Mouse (Mus musculus): ENCODE results near the gene Cux2.

Cux2 gene

DNA sequence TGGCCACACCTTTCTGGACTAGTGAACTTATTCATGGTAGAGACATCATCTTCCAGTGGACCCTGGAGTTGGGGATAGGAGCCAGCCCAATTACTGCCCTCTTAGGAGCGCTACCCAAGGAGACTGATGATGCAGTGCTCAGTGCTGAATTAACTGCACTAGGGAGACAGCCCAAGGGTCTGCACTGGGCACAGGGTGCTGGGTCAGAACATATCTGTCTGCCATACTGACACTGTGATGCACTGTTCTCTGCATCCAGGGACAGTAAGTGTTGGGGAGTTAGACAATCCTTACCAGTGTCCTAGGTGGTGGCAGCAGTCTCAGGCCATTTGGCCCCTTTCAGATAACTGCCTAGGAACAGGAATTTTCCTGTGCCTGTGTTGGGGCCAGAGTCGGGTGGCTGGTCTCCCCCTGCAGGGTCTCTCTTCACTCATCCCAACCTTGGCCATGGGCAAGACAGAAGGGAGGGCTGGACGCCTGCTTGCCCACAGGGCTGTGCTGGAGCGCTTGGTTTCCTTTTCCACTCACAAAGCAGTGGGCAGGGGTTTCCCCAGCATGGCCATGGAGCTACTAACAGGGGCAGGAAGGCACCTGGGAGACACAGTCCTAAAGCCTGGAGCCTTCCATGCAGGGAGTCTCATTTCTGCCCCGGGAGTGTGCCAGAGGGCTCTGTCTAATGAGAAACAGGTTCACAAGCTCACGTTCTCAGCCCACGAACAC is 227.0 kb downstream of the Cux2 start:
- in situ Hi-C loops (cut with MboI; ENCODE audit: low pct_unique_long_range_greater_than_20kb in 1 of 2, low sequenced_read_pairs in 2 of 2, unreplicated experiment in 1 of 2), result no loop called here

DNA sequence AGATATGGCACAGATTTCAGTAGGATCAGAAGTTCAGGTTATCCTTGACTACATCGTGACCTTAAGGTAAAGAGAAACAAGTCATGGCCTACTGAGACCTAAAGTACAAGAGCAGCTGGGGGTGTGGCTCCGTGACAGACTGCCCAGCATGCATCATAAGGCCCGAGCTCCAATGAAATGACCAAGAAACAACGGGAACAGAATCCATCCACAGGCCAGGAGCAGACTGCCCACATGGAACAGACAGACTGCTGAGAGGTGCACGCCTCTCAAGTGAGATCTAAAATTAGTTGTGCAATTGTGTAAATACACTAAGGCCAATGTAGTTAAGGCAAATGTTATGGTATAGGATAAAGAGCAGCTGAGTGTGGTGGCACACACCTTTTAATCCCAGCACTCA is 228.3 kb downstream of the Cux2 start:
- in situ Hi-C loops (cut with MboI; ENCODE audit: low pct_unique_long_range_greater_than_20kb in 1 of 2, low sequenced_read_pairs in 2 of 2, unreplicated experiment in 1 of 2), result no loop called here

- in situ Hi-C loops (cut with MboI; ENCODE audit: low pct_unique_long_range_greater_than_20kb in 1 of 2, low sequenced_read_pairs in 2 of 2, unreplicated experiment in 1 of 2), result no loop called here
Measured at GRCm38 (mm10) chr5:121821116-121821515, 228.8 kb downstream of the Cux2 start.

GRCm38 (mm10) chr5:121820657-121821056 is 229.2 kb downstream of the Cux2 start:
- in situ Hi-C loops (cut with MboI; ENCODE audit: low pct_unique_long_range_greater_than_20kb in 1 of 2, low sequenced_read_pairs in 2 of 2, unreplicated experiment in 1 of 2), result no loop called here

DNA sequence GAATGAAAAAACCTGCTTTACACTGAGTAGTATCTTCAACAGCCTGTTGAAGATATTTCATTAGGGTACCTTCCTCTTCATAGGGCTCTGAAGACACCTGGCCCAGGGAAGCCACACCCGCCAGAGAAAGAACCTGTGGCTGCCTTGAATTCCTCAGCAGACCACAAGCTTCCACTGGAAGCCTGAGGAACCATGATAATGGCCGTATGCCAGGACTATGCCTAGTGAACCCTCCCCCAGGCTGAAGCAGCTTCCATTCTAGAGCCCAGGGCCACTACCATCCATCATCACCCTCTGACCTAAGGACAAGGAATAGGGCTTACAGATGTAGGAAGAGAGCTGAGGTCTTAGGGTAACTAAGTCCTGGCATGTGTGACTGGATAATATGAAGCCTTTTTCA is 229.7 kb downstream of the Cux2 start:
- in situ Hi-C loops (cut with MboI; ENCODE audit: low pct_unique_long_range_greater_than_20kb in 1 of 2, low sequenced_read_pairs in 2 of 2, unreplicated experiment in 1 of 2), result no loop called here

GRCm38 (mm10) chr5:121819559-121819958 is 230.3 kb downstream of the Cux2 start:
- in situ Hi-C loops (cut with MboI; ENCODE audit: low pct_unique_long_range_greater_than_20kb in 1 of 2, low sequenced_read_pairs in 2 of 2, unreplicated experiment in 1 of 2), result no loop called here

DNA sequence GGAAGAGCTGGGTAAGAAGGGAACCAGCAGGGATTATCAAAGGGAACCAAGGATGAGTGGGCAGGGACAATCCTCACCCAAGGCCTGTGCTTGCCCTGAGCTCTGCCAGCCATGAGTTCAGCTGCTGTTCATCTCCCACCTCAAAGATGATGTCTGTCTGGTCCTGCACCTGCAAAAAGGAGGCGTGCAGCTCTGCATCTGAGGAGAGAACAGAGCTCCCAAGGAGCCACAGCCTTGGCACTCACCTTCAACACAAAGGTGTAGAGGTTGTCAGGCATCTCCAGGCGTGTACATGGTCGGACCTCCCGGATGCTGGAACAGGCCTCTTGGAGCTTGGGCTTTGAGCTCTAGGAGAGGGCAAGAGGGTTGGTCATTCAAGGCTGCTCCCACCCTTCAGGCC is 231.0 kb downstream of the Cux2 start:
- in situ Hi-C loops (cut with MboI; ENCODE audit: low pct_unique_long_range_greater_than_20kb in 1 of 2, low sequenced_read_pairs in 2 of 2, unreplicated experiment in 1 of 2), result no loop called here

DNA sequence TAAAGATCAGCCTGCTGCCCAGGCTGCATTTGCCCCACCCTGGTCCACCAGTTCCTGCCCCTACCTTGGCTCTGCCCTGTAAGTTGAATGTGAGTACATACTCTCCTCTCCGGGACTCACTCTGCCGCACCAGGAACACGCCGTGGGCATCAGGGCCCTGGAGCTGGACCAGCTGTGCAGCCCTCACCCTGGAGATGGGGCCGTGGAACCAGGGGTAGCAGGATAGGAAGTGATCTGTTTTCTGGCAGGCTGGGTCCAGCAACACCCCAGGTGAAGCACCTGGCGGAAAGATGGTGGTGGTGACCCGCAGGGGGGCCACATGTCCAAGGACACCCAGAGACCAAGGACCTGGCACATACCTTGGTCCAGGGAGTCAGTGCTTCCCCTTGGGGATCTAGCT is 231.5 kb downstream of the Cux2 start:
- in situ Hi-C loops (cut with MboI; ENCODE audit: low pct_unique_long_range_greater_than_20kb in 1 of 2, low sequenced_read_pairs in 2 of 2, unreplicated experiment in 1 of 2), result no loop called here

DNA sequence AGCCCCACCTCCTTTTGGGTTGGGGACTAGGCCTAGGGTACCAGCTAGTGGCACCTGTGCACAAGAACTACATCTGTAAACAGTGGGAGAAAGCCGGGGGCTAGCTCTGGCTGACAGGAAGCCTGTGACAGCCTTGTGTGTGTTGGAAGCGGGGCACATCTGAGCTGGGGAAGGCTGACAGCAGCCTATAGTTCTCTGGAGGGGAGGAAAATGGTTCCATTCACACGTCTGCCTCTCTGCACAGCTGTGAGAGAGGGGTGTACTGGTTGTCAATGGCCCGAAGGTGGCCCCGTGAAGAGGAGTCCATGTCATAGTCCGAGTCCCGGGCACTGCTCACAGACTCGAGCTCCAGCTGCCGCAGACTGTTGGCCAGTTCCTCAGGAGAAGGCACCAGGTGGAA is 232.4 kb downstream of the Cux2 start:
- in situ Hi-C loops (cut with MboI; ENCODE audit: low pct_unique_long_range_greater_than_20kb in 1 of 2, low sequenced_read_pairs in 2 of 2, unreplicated experiment in 1 of 2), result no loop called here

GRCm38 (mm10) chr5:121816611-121817010 is 233.3 kb downstream of the Cux2 start:
- in situ Hi-C loops (cut with MboI; ENCODE audit: low pct_unique_long_range_greater_than_20kb in 1 of 2, low sequenced_read_pairs in 2 of 2, unreplicated experiment in 1 of 2), result no loop called here

DNA sequence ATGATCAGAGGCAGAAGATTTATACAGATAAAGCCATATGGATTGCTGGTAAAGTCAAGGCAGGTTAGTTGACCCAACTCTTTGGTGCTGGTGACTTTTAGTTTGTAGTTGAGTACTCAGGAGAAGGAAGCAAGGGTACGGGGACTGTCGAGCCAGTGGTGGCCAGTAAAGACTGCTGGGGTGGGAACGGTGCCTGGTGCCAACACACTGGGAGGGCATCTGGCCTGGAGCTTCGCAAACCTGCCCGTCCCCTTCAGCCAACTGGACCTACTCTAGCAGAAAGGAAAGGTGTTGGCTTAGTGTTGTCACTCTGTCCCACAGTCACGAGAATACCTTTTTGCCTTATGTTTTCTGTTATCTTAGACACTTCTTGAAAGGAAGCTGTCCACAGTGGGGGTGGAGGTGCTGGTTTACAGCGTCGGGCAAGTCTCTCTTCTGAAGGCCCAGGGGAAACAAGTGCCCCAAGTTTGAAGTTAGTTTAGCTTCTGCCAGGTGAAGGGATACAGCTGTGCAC is 234.0 kb downstream of the Cux2 start:
- in situ Hi-C loops (cut with MboI; ENCODE audit: low pct_unique_long_range_greater_than_20kb in 1 of 2, low sequenced_read_pairs in 2 of 2, unreplicated experiment in 1 of 2), result no loop called here

DNA sequence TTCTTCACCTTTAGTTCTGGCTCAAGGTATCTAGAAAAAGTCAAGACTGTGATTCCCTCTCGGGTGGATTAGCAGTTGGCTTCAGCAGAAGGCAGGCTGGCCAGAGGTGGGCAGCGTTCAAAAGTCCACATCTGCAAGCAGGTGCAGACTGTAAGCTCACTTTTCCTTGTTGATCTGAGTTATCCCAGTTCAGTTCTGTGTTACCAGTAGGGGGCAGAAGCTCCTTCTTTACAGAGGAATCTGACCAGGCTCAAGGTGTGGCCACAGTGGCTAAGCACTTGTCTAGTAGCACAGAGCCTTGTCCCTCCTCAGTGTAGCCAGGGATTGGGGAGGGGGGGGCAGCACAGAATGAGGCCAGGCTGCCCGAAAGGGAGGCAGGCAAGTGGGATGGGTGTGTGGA is 234.8 kb downstream of the Cux2 start:
- in situ Hi-C loops (cut with MboI; ENCODE audit: low pct_unique_long_range_greater_than_20kb in 1 of 2, low sequenced_read_pairs in 2 of 2, unreplicated experiment in 1 of 2), result no loop called here

- in situ Hi-C loops (cut with MboI; ENCODE audit: low pct_unique_long_range_greater_than_20kb in 1 of 2, low sequenced_read_pairs in 2 of 2, unreplicated experiment in 1 of 2), result no loop called here
Measured at GRCm38 (mm10) chr5:121813744-121814143, 236.2 kb downstream of the Cux2 start.

DNA sequence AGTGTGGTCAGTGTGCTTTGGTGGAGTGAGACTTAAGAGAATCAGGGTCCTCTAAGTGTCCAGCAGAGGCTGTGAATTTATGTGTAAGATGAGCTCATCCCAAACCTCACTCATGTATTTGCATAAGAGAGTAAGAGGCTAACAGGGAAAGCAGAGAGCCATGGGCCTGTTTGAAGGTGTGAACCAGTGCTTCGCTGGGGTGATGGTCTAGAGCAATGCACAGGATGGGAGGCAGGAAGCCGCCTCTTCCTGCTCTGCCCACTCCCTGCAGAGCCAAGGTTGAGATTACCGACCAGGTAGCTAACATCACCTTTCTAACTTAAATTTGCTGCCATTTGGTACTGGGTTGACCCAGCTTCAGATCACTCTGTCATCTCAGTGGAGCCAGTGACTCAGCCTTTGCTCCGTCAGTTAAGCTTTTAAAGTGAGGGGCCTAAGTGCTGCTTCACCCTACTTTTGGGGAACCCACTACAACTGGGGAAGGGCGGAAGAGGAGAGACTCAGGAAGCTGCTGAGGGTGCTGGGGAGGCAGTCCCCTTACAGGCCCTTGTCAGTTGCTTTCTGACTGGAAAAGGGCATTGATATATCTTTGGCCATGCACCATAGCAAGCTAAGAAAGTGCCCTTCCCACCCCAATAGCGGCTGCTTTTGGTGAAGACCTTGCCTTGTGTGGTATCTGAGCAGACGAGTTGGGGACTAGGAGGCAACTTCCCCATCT is 237.2 kb downstream of the Cux2 start:
- in situ Hi-C loops (cut with MboI; ENCODE audit: low pct_unique_long_range_greater_than_20kb in 1 of 2, low sequenced_read_pairs in 2 of 2, unreplicated experiment in 1 of 2), result no loop called here

DNA sequence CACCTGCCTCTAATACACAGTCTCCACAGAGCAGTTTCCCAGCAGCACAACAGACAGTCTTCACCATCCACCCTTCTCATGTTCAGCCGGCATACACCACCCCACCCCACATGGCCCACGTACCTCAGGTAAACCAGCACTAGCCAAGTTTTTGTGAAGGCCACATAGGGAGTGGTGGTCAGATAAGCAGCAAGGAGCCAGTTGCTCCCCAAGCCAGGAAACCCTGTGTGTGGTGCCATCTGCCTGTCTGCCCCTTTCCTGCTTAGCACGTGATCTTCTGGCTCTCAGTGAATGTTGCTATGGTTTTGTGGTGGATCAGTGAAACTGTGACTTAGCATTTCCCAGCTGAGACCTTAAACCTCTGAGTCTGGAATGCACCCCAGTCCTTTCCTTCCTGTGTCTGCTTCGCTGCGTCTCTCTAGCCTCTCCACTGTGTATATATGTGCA is 238.4 kb downstream of the Cux2 start:
- in situ Hi-C loops (cut with MboI; ENCODE audit: low pct_unique_long_range_greater_than_20kb in 1 of 2, low sequenced_read_pairs in 2 of 2, unreplicated experiment in 1 of 2), result no loop called here

DNA sequence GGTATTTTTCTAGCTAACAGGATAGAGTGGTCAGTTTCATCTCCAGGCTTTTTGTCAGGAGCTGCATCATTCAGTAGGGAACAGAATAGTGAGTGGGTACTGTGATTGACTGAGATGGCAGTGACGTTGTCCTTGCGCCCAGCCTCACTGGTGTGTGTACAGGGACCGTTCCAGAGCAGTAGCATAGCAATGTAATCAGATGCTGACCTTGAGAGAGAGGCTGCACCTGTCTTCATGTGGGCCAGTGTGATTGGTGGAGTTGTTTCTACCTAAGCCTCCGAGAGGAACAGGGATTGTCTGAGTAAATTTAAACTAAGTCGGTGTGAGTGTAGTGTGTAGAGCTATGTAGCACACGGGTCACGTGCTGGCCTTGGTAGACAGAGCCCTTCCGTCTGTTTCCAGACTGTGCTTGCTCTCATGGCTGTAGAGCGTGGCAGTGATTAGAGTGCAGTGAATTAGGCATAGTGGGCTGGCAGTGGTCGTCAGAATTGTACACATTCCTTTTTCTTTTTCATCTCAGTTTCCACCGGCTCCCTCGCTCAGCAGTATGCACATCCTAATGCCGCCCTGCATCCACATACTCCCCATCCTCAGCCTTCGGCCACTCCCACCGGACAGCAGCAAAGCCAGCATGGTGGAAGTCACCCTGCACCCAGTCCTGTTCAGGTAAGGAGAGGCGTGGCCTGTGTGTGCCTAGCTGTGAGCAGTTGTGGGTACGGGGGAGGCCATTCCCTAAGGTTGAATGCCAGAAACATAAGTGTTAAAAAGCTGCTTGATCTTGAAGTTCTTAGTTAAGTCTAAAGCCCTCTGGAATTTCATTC is 239.4 kb downstream of the Cux2 start:
- in situ Hi-C loops (cut with MboI; ENCODE audit: low pct_unique_long_range_greater_than_20kb in 1 of 2, low sequenced_read_pairs in 2 of 2, unreplicated experiment in 1 of 2), result no loop called here

GRCm38 (mm10) chr5:121809667-121810224 is 240.2 kb downstream of the Cux2 start:
- in situ Hi-C loops (cut with MboI; ENCODE audit: low pct_unique_long_range_greater_than_20kb in 1 of 2, low sequenced_read_pairs in 2 of 2, unreplicated experiment in 1 of 2), result no loop called here

DNA sequence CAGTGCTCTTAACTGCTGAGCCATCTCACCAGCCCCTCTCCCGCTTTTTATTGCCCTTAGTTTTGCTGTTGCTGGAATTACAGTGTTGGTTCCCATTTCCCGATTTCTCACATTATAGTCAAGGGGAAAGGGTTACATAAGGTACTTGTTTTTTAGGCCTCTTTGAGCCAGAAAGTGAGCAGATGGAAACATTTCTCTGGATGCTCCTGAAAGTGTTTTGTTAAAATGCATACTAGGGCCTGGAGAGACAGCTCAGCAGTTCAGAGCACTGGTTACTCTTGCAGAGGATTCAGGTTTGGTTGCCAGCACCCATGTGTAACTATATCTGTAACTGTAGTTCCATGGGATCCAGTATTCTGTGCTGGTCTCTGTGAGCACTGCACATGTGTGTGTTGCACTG is 241.7 kb downstream of the Cux2 start:
- in situ Hi-C loops (cut with MboI; ENCODE audit: low pct_unique_long_range_greater_than_20kb in 1 of 2, low sequenced_read_pairs in 2 of 2, unreplicated experiment in 1 of 2), result no loop called here

DNA sequence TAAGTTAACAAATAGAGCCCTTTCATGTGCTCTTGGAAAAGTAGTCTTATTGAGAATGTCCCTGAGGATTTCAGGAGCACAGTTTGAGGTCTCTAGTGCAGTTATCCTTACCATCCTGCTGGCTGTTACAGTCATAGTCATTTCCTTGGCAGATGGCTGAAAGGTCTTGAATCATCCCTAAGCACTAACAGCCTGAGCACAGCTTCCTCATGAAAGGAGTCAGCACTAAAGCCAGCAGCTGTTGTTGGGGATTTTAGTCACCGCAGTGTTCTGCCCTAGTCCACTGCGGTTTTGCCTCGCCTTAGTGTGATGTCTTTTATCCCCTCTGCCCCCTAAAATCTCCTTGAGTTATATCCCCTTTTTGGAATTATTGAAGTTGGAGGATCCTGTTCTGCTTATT is 242.7 kb downstream of the Cux2 start:
- in situ Hi-C loops (cut with MboI; ENCODE audit: low pct_unique_long_range_greater_than_20kb in 1 of 2, low sequenced_read_pairs in 2 of 2, unreplicated experiment in 1 of 2), result no loop called here

All from mouse embryonic stem cell (cell line).